Mouse (Mus musculus) midbrain, embryonic 13.5 days (tissue): Measurements from ENCODE around the gene Rpl21. TPM values are rescaled to one million over a fixed set of nuclear protein-coding genes. Genes with fewer than 3 reads are reported as not detected.
A peak's percentile ranks its signal among the peaks of the same experiment; 100 is the strongest.

Experiments used
- ATAC-seq: fragments of 200-750 bp; cut with Nextera tagmentation; 2 replicates; pipeline ENCODE4 v1.8.0; 2017; ENCODE audit warnings: mild to moderate bottlenecking, moderate TSS enrichment, moderate library complexity
- H3K27ac ChIP-seq: fragments of 300-500 bp; sonication (generic); 2 replicates; pipeline ENCODE4 v1.5.1; 2015; ENCODE audit warnings: inconsistent platforms, mild to moderate bottlenecking, moderate library complexity
- H3K27me3 ChIP-seq: fragments of 300-500 bp; sonication (generic); 2 replicates; pipeline ENCODE4 v1.6.1; 2015; ENCODE audit warnings: mild to moderate bottlenecking, inconsistent platforms
- H3K36me3 ChIP-seq: fragments of 300-500 bp; sonication (generic); 2 replicates; pipeline ENCODE4 v1.6.1; 2015; ENCODE audit warnings: mild to moderate bottlenecking, inconsistent platforms
- H3K4me1 ChIP-seq: fragments of 300-500 bp; sonication (generic); replicated peaks from 2 replicates; pipeline ENCODE4 v1.6.1; 2015; ENCODE audit warnings: inconsistent platforms
- H3K4me2 ChIP-seq: fragments of 300-500 bp; sonication (generic); replicated peaks from 2 replicates; pipeline ENCODE4 v1.6.1; 2015; ENCODE audit warnings: moderate library complexity, mild to moderate bottlenecking, inconsistent platforms
- H3K4me3 ChIP-seq: fragments of 300-500 bp; sonication (generic); replicated peaks from 2 replicates; pipeline ENCODE4 v1.5.1; 2015; ENCODE audit warnings: mild to moderate bottlenecking, inconsistent platforms
- H3K9ac ChIP-seq: fragments of 300-500 bp; sonication (generic); replicated peaks from 2 replicates; pipeline ENCODE4 v1.6.1; 2015; ENCODE audit warnings: mild to moderate bottlenecking, inconsistent platforms
- H3K9me3 ChIP-seq: fragments of 300-500 bp; sonication (generic); 2 replicates; pipeline ENCODE4 v1.6.1; 2016; ENCODE audit warnings: mild to moderate bottlenecking, inconsistent platforms
- WGBS: fragments of 180-500 bp; shearing (Covaris S2); methylation state at CpG from one replicate; pipeline ENCODE4 v1.1.7; 2015; 5-methylcytosine and 5-hydroxymethylcytosine counted together
- polyA plus RNA-seq: library from polyadenylated mRNA; unstranded; fragments of >200 nt; fragmentation: Nextera tagmentation; extraction: Ambion mirVana; gene quantifications from 2 replicates; pipeline ENCODE4 v1.2.1, GENCODE M21; 2015

Gene Rpl21
- polyA plus RNA-seq, 1 experiment from 2014 or later, result 371 TPM

DNA sequence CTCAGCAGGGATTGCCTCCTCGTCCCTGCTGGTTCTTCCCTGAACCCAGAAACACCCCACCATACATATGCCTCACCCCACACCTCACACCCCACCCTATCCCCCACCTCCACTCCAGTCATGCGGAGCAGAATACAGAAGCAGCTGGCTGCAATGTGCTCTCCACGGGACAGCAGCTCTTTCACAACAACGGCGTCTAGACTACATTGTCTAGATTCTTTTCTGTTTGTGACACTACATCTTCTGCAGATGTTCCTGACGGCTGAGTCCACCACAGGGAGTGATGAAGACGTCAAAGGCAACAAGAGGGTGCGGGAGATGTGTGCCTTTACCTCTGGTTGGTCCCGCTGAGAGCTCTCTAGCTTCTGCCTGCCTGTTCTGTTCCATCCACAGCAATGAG is 34.7 kb upstream of the Rpl21 start:
- no peak for ATAC-seq
- Histone ChIP-seq H3K27ac (no peak overlapping the region), H3K9me3 (peaks cover 7% of the 10 kb centered on the region; the same call in 1 of the 2 replicates), H3K9ac (no peak overlapping the region), H3K27me3 (no peaks in the 10 kb centered on the region), H3K4me2 (no peak overlapping the region), H3K36me3 (no peaks in the 10 kb centered on the region), H3K4me3 (no peak overlapping the region), H3K4me1 (peaks cover 11% of the 10 kb centered on the region)
- 44% methylated on average over 9 of the region's 9 CpGs for WGBS

DNA sequence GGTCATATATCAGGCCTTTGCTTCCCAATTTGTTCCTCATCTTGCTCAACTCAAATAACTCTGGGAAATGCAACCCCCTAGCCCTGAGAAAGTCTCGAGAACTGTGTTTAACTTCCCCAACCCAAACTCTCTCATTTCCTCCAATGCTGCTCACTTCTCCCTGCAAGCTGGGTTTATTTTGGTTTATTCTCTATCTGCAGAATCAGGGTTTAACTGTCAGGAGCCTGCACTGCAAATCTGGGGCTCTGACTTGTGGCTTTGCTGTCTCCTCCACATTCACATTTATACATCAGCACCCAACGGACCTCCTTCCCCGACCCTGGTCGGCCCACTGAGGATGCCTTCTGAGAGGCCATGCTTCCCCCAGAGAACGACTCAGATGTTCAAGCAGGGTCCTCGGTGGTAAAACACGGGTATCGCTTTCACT is 26.7 kb upstream of the Rpl21 start:
- Histone ChIP-seq H3K4me1 (no peaks in the 10 kb centered on the region), H3K9ac (no peak overlapping the region), H3K9me3 (peaks cover 7% of the 10 kb centered on the region; the same call in 1 of the 2 replicates), H3K27ac (no peak overlapping the region), H3K27me3 (no peaks in the 10 kb centered on the region), H3K4me2 (no peak overlapping the region), H3K36me3 (no peaks in the 10 kb centered on the region), H3K4me3 (no peak overlapping the region)
- WGBS, result 78% methylated on average over 8 of the region's 8 CpGs
- no peak for ATAC-seq

DNA sequence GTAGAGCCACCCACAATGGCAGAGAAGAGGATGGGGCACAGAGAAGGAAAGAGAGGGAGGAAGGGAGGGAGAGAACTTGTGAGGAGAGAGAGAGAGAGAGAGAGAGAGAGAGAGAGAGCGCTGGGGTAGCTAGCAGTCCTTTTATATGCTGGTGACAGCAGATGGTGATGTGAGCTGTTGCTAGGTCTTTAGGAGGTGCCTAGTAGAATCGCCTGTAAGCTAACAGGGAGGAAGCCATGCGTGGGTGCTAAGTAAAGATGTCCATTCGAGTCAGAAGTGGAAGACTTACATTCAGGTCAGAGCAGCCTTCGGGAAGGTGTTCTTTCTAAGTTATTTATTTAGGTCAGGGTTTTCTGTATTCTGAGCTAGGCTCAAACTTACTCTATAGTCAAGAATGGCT is 22.7 kb upstream of the Rpl21 start:
- Histone ChIP-seq H3K36me3 (no peaks in the 10 kb centered on the region), H3K9ac (no peak overlapping the region), H3K27ac (no peak overlapping the region), H3K4me1 (no peaks in the 10 kb centered on the region), H3K9me3 (0 out of 2 replicates have a peak, but pooled peaks cover 2% of the 10 kb centered on the region), H3K4me3 (no peak overlapping the region), H3K27me3 (no peaks in the 10 kb centered on the region), H3K4me2 (no peak overlapping the region)
- ATAC-seq, result no peak
- 75% methylated on average over 5 of the region's 5 CpGs for WGBS

DNA sequence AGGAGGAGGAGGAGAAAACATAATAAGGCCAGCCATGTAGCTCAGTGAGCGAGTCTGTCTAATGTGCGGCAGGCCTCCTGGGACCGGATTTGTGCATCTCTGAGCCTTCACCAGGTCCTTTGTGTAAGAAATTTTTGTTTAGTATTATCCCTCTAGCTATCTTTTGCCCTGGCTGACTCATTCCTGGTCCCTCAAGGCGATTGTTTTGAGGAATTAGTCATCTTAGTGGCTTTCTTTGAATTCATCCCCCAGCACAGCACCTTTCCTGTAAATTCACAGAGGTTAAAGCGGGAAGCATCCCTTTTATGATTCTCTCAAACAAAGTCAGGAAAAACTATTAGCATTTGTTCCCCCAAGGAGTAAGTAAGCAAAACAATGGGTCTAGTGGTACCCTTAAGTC is 19.8 kb upstream of the Rpl21 start:
- ATAC-seq, result no peak
- no peaks in the 10 kb centered on the region for H3K36me3 ChIP-seq
- WGBS, result 92% methylated on average over 5 of the region's 5 CpGs
- H3K27me3 ChIP-seq, result no peaks in the 10 kb centered on the region
- H3K4me1 ChIP-seq, result no peaks in the 10 kb centered on the region
- no peak overlapping the region for H3K9ac ChIP-seq
- H3K9me3 ChIP-seq, result 0 out of 2 replicates have a peak, but pooled peaks cover 2% of the 10 kb centered on the region
- no peak overlapping the region for H3K27ac ChIP-seq
- no peak overlapping the region for H3K4me2 ChIP-seq
- H3K4me3 ChIP-seq, result no peak overlapping the region

- H3K9me3 ChIP-seq, result 0 out of 2 replicates have a peak, but pooled peaks cover 2% of the 10 kb centered on the region
- no peaks in the 10 kb centered on the region for H3K4me1 ChIP-seq
- H3K27me3 ChIP-seq, result no peaks in the 10 kb centered on the region
- H3K36me3 ChIP-seq, result no peaks in the 10 kb centered on the region
- H3K9ac ChIP-seq, result no peak overlapping the region
- no peak for ATAC-seq
- no peak overlapping the region for H3K27ac ChIP-seq
- H3K4me3 ChIP-seq, result no peak overlapping the region
- H3K4me2 ChIP-seq, result no peak overlapping the region
- 88% methylated on average over 4 of the region's 4 CpGs for WGBS
These were observed 19.3 kb upstream of the Rpl21 start for GRCm38 (mm10) chr5:146813421-146813820.

- Histone ChIP-seq H3K4me1 (no peaks in the 10 kb centered on the region), H3K9me3 (0 out of 2 replicates have a peak, but pooled peaks cover 2% of the 10 kb centered on the region), H3K4me2 (no peak overlapping the region), H3K27me3 (no peaks in the 10 kb centered on the region), H3K27ac (no peak overlapping the region), H3K4me3 (no peak overlapping the region), H3K36me3 (no peaks in the 10 kb centered on the region), H3K9ac (no peak overlapping the region)
- ATAC-seq, result no peak
- WGBS, result 86% methylated on average over 4 of the region's 4 CpGs
These were observed 17.3 kb upstream of the Rpl21 start for GRCm38 (mm10) chr5:146815394-146815793.

DNA sequence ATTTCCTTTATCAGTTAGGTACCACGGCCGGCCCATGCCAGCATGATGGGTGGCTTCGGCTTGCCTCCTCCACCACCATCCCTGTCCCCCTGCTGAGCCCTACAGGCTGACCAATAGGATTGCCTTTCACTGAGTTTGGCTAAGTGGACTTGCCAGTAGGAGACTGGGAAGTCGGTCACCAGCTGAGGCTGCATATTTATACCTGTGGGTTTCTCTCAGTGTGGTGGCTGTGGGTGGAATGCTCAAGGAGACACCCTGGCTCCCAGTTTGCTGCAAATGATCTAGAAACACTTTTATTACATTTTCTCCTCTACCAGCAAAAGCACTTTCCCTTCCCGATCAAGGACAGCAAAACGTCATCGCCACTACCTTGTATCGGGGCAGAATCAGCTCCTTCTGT is 15.1 kb upstream of the Rpl21 start:
- Histone ChIP-seq H3K4me3 (no peak overlapping the region), H3K36me3 (no peaks in the 10 kb centered on the region), H3K27me3 (no peaks in the 10 kb centered on the region), H3K4me2 (no peak overlapping the region), H3K9ac (no peak overlapping the region), H3K27ac (no peak overlapping the region), H3K9me3 (no peaks in the 10 kb centered on the region), H3K4me1 (no peaks in the 10 kb centered on the region)
- ATAC-seq, result no peak
- 83% methylated on average over 8 of the region's 8 CpGs for WGBS

DNA sequence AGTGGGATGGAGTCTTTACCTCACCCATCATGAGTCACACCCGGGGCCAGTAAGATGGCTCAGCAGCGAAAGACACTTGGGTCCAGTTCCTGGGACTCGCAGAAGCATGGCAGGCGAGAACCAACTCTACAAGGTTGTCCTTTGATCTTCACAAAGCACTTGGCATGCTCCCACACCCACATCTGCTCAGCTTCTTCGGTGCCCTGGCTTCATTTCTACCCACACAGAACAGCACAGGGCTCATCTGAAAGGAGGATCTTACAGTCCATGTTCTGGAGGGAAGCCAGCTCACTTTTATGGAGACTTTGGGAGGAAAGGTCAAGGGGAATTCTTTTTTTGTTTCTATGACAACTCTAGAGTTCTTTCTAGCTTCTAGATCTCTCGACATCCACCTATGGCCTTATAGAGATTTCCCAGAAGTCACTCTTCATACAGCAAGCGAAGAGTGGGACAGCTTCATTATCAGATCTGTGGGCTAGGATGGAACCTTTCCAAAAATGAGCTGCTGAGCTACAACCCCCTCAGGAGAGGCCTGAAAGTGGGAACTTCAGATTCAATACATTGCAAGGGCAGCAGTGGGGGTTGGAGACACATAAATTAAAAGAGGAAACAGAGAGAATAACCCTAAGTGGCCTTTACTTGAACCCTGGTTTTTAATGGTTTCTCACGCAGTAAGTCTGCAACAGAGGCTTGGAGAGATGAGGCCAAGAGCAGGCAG is 13.6 kb upstream of the Rpl21 start:
- Histone ChIP-seq H3K4me2 (no peak overlapping the region), H3K27ac (no peak overlapping the region), H3K4me1 (no peaks in the 10 kb centered on the region), H3K36me3 (no peaks in the 10 kb centered on the region), H3K9me3 (no peaks in the 10 kb centered on the region), H3K4me3 (no peak overlapping the region), H3K9ac (no peak overlapping the region), H3K27me3 (no peaks in the 10 kb centered on the region)
- ATAC-seq, result no peak
- 79% methylated on average over 8 of the region's 8 CpGs for WGBS

DNA sequence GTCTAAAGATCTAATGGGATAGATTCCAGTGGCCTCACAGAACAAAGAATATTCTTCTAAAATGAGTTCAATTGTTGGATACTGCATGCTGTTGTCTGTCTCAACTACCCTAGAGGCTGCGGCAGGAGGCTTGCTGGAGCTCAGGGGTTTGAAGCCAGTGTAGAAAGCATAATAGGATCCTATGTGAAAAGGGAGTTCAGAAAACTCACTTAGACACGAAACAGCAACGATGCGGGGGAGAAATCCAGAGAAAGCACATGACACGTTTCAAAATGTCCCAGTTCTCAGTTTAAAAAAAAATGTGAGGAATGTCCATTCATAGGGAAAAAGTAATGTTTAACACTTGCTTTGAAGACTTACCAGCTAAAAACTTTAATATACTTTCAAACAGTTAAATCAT is 9.7 kb upstream of the Rpl21 start:
- Histone ChIP-seq H3K9me3 (no peaks in the 10 kb centered on the region), H3K9ac (no peak overlapping the region), H3K27ac (no peak overlapping the region), H3K4me3 (no peak overlapping the region), H3K36me3 (no peaks in the 10 kb centered on the region), H3K4me1 (0 out of 2 replicates have a peak, but pooled peaks cover 3% of the 10 kb centered on the region), H3K4me2 (no peak overlapping the region), H3K27me3 (no peaks in the 10 kb centered on the region)
- 85% methylated on average over 5 of the region's 5 CpGs for WGBS
- ATAC-seq, result no peak

GRCm38 (mm10) chr5:146829528-146829927 is 3.2 kb upstream of the Rpl21 start:
- H3K4me3 ChIP-seq, result no peak overlapping the region
- no peak overlapping the region for H3K4me2 ChIP-seq
- 47% methylated on average over 8 of the region's 8 CpGs for WGBS
- no peaks in the 10 kb centered on the region for H3K27me3 ChIP-seq
- ATAC-seq, result no peak
- H3K27ac ChIP-seq, result no peak overlapping the region
- no peaks in the 10 kb centered on the region for H3K9me3 ChIP-seq
- H3K9ac ChIP-seq, result no peak overlapping the region
- H3K4me1 ChIP-seq, result peaks cover 19% of the 10 kb centered on the region
- H3K36me3 ChIP-seq, result peaks cover 2% of the 10 kb centered on the region

GRCm38 (mm10) chr5:146832435-146832768 is 288 bp upstream of the Rpl21 start:
- Histone ChIP-seq H3K4me3 (peak overlapping the region; percentile 69), H3K27ac (peak overlapping the region; percentile 76), H3K36me3 (peaks cover 31% of the 10 kb centered on the region), H3K27me3 (no peaks in the 10 kb centered on the region), H3K4me2 (peak overlapping the region; percentile 73), H3K9ac (peak overlapping the region; percentile 89), H3K4me1 (peaks cover 22% of the 10 kb centered on the region), H3K9me3 (no peaks in the 10 kb centered on the region)
- 56% methylated on average over 7 of the region's 7 CpGs for WGBS
- ATAC-seq, result no peak

- no peaks in the 10 kb centered on the region for H3K9me3 ChIP-seq
- peak overlapping the region; percentile 69 for H3K4me3 ChIP-seq
- ATAC-seq, result no peak
- peak overlapping the region; percentile 76; the same call in 1 of the 2 replicates for H3K27ac ChIP-seq
- H3K4me2 ChIP-seq, result peak overlapping the region; percentile 73
- H3K36me3 ChIP-seq, result peaks cover 44% of the 10 kb centered on the region
- WGBS, result 24% methylated on average over 8 of the region's 8 CpGs
- peaks cover 22% of the 10 kb centered on the region for H3K4me1 ChIP-seq
- H3K27me3 ChIP-seq, result no peaks in the 10 kb centered on the region
- H3K9ac ChIP-seq, result peak overlapping the region; percentile 89
These were observed 1.0 kb downstream of the Rpl21 start for GRCm38 (mm10) chr5:146833673-146834201.
